Mouse (Mus musculus): ENCODE data around the gene Ccnb2.

DNA sequence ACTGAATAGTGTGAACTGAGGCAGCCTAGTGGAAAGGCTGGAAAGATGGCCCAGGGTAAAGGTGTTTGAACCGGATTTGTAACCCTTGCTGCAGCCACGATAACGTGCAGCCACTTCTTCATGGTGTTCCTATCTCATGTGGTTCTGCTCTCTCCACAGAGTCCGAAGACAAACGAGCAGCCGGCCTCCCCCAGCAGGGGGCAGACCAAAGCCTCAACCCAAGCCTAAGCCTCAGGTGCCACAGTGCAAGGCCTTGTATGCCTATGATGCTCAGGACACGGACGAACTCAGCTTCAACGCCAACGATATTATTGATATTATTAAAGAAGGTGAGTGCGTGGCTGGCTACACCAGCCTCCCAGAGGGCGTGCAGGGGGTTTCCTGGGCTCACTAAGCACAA, 25.7 kb downstream of the Ccnb2 start:
- TF ChIP-seq TAL1 (IDR thresholded peaks at IDR 0.05; ENCODE audit: low read length) (no peak), GATA1 (IDR thresholded peaks at IDR 0.05; ENCODE audit: low read length) (no peak)
